Mouse (Mus musculus) heart, adult 9 months (tissue): ENCODE results near the gene Mlkl.

Source experiments
- DNase-seq, 2 experiments: peaks; one replicate each; pipeline ENCODE4 v3.0.0; 2022; ENCODE audit warnings: low spot score in 2 of 2

Gene Mlkl

GRCm38 (mm10) chr8:111337890-111338347 is at the start of gene Mlkl:
TSS of gene Mlkl (minus strand) at chr8:111338177.
- peak; percentile 57 to 66 for DNase-seq

DNA sequence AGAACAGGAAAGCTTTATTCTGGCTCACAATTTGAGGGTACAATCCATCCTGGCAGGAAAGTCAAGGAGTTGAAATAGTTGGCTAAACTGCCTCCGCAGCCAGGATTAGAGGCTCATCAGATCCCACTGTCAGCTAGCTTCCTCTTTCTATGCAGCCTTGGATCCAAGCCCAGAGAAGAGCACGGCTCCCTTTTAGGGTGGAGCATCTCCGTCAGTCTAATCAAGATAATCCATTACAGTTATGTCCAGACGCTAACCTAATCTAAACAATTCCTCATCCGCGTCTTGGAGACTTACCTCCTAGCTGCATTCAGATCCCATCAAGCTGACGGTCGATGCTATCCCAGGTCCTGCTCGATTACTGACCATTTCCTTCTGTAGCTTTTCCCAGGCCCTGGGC is 47.9 kb upstream of the Mlkl start:
- no peak for DNase-seq

DNA sequence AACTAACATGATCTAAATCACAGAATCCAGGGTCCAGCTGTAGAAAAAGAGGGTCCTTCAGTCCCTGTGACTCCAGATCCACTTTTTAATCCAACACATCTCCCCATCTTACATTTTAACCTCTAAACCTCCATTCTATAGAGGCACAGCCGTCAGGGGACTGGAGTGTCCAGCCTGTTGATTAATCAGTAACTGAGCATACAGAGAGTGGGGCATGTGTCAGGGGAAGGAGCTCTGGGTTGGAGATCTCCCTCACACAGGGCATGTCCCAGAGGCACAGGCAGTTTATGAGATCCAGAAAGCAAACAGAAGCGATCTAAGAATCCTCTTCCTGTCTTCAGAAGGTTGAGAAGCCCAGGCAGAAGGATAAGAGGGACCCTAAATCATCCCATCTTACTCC is 46.7 kb upstream of the Mlkl start:
- no peak for DNase-seq

- DNase-seq: no peak
Observed at GRCm38 (mm10) chr8:111375192-111375591, 37.2 kb upstream of the Mlkl start.

DNA sequence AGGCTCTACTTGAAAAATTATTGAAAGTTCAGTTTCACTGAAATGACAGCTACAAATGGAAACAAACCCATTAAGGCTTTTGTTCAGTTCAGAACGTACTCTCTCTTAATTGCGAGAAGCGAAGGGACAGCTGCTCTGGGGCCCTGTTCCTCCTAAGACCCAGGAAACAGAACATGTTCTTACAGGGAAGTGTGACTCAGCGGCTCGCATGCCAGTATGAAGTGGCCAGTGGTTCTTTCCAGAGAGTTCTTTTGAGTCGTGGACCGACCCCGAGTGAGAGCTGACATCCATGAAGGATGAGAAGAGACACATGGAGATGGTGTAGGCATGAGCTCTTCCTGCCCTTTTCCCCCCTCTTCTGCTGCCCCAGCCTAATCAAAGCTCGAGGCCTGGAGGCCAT is 31.7 kb upstream of the Mlkl start:
- no peak for DNase-seq

- DNase-seq: no peak
Observed at GRCm38 (mm10) chr8:111367350-111367749, 29.4 kb upstream of the Mlkl start.

GRCm38 (mm10) chr8:111366610-111367234 is 28.7 kb upstream of the Mlkl start:
- DNase-seq: peak; percentile 65 to 66

DNA sequence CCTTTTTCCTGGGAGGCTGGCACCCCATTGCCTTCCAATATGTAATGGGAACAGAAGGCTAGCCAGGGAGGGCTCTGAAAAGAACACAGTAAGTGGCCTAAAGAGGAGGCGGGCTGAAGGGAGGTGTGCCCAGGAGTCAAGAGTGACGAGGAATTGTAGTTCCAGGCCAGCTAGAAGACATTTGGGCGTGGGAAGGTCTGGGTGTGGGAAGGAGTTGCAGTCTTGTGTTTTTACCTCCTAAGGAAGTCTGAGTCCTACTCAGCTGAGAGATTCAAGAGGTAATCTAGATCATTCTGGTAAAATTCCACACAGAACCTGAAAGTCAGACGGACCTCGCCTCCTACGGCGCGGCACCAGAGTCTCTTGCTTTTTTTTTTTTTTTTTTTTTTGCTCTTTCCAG is 25.5 kb upstream of the Mlkl start:
- no peak for DNase-seq

GRCm38 (mm10) chr8:111360579-111361209 is 22.7 kb upstream of the Mlkl start:
- DNase-seq: no peak

GRCm38 (mm10) chr8:111359936-111360335 is 22.0 kb upstream of the Mlkl start:
- DNase-seq: no peak

DNA sequence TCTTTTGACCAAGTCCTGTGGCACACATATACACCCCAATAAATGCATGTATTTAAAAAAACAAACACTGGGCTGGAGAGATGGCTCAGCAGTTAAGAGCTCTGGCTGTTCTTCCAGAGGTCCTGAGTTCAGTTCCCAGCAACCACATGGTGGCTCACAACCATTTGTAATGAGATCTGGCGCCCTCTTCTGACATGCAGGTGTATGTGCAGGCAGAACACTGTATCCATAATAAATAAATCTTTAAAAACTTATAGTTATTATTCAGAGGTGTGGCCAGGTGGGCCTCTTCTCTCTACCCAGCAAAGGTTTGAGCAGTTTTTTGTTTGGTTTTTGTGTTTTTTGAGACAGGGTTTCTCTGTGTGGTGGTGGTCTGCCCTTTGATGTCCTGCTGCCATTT is 20.9 kb upstream of the Mlkl start:
- no peak for DNase-seq

DNA sequence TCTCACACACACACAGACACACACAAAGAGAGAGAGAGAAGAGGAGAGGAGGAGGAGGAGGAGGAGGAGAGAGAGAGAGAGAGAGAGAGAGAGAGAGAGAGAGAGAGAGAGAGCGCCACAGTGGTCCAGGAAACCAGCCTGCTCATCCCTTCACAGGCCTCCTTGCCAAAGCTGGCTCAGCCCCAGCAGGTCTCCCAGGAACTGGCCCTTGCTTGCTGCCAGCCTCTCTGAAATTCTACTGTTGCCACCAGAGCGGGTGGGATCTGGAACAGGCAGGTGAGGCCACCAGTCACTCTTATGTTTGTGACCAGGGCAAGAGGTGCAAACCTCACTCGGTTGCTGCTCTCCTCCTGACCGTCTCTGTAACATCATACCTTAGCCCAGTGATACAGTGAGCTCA is 19.5 kb upstream of the Mlkl start:
- DNase-seq: no peak

- no peak for DNase-seq
Observed at GRCm38 (mm10) chr8:111353497-111353896, 15.5 kb upstream of the Mlkl start.

DNA sequence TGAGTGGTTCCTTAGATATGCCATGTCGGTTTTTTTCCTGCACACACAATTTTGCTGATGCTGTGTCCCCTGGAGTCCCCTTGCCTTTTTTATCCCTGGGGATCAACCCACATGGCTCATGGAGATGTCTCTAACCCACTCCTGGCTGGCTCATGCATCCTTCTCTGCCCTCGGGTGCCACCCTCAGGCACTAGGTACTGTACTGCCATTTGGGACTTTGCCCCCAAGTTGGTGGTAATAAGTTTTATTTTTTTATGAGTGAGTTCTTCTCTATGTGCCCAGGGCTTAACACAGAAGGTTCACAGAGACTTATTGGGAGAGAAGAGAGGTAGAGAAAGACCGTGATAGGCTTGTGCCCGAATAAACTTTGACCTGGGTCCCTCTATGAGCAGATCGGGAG is 14.3 kb upstream of the Mlkl start:
- no peak for DNase-seq

- DNase-seq: no peak
Observed at GRCm38 (mm10) chr8:111350577-111350976, 12.6 kb upstream of the Mlkl start.

- DNase-seq: peak; percentile 58 to 74
Observed at GRCm38 (mm10) chr8:111343225-111343624, 5.2 kb upstream of the Mlkl start.

- DNase-seq: no peak
Observed at GRCm38 (mm10) chr8:111340186-111340585, 2.2 kb upstream of the Mlkl start.

GRCm38 (mm10) chr8:111338370-111339208 is 612 bp upstream of the Mlkl start:
- no peak for DNase-seq

- peak; percentile 42 to 46 for DNase-seq
Observed at GRCm38 (mm10) chr8:111337311-111337889, 577 bp downstream of the Mlkl start.

DNA sequence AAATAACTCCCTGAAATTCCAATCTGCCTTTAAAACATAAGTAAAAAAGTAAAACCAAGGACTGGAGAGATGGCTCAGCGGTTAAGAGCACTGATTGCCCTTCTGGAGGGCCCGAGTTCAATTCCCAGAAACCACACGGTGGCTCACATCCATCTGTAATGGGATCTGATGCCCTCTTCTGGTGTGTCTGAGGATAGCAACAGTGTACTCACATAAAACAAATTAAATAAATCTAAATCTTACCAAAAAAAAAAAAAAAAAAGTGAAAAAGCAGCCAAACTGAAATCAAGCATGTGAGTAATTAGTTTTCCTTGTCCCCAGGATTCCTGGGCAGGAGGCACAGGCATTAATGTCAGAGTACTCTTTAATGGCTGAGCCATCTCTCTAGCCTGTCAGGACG is 1.3 kb downstream of the Mlkl start:
- DNase-seq: no peak

DNA sequence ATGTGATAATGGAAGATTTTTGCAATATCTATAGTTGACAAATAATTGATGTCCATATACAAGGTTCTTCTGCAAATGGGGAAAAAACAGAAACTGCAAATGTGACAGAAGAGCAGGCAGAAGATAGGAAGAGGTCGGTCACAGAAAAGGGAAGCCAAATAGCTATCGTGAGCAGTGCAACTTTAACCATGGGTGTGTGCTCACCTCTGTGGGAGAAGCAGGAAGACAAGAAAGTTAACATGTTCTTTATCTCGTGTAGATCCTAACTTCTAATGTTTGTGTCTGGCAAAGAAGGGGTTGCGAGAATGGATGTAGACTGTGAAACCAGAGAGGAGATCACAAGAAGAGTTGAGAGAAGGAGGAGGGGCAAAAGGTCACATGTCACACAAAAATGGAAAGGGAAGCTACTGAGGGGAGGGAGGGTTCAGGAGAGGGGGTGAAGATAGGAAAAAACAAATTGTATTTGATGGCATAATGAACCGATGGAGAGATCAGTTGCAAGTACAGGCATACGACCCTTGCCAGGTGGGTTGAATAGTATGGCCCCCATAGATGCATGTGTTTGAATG is 12.7 kb downstream of the Mlkl start:
- DNase-seq: no peak

DNA sequence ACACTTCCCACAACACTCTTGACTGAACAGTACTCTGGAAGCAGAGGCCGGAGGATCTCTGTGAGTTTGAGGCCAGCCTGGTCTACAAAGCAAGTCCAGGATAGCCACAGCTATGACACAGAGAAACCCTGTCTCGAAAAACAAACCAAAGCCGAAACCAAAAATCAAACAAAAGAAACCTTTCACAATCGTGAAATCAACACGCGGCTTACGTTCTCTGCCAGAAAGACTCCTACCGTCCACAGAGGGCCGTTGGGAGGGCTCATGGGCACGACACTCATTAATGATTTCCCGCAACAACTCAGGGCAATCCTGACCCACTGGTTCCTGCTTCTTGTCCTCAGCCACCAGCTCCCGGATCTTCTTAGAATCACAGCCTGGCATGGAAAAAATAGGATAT is 23.2 kb downstream of the Mlkl start:
- no peak for DNase-seq
